Mouse (Mus musculus): ENCODE data around the gene Dhdh. TPM values are rescaled to one million over a fixed set of nuclear protein-coding genes. Genes with fewer than 3 reads are reported as not detected.

The Dhdh gene
- 9.9 and 22.7 TPM in 2 replicates for polyA plus RNA-seq (2015; fragmentation: Nextera tagmentation; extraction: Ambion mirVana)

DNA sequence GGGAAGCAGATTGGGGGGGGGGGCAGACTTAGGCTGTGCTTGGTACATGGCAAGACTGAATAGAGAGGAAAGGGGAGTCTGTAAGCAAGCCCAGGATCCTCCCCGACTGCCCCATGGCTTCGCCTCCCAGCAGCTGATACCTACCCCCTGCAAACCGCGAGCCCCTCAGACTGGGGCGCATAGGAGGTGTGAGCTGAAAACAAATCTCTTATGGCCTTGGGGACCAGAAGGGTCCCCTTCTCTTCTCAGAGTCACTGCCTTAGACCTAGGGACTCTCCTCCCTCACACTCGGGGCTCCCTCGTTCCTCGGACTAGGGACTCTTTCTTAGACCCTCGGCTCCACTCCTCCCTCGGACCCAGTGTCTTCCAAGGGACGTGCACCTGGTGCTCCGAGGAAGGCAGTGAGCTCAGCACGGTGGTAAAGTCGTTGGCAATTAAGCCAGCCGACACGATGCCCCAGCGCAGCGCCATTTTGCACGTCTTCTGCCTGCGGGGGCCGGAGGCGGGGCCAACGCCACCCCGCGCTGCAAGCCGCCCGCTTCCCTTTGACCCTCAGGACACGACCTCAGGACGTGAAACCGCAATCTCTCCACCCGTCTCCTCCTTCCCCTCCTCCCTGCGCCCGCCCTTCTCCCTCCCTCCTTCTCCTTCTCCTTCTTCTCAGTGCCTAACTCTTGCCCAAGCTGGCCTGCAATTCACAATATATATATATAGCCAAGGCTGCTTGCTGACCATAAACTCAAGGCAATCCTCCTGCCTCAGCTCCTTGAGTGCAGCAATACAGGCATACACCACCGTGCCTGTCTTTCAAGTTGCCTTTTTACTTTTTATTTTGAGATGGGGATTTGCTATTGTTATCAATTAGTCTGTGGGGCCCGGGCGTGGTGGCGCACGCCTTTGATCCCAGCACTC, at the start of gene Dhdh:
TSS of gene Dhdh (minus strand) at position 513 of the 912 bp plus-strand sequence.

DNA sequence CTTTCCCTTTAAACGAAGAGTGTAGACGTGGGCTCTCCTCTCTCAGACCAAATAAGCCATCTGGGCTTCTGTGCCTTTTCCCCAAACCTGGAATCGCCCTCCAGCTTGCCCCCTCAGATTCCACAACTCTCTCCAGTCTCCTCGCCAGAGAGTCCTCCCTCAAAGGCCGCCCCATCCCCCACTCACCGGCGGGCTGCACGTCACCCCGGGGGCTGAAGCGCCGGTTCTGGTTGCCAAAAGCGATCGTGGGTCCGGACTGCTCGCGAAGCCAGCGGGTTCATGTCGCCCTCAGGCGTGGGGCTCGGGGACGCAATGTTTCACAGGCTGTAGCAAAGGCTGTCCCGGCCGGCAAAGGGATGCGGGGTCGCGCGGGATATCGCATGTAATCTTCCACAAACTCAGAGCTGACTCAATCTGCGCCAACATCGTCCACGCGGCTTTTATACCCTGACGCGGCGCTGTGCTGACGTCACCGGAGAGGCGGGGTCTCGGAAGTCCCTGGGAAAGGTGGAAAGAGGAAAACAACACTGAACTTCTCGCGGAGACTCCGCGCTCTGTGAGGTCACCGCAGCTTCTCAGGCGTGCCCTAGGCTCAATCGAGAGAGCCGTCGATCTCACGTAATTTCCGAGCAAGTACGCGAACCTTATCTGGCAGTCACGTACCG, 37.3 kb upstream of the Dhdh start, which contains the start of the genes Ppp1r15a and Plekha4:
TSS of gene Ppp1r15a (minus strand) at position 460 of the 665 bp plus-strand sequence.
TSS of gene Plekha4 (plus strand) at position 522 of the 665 bp plus-strand sequence.

DNA sequence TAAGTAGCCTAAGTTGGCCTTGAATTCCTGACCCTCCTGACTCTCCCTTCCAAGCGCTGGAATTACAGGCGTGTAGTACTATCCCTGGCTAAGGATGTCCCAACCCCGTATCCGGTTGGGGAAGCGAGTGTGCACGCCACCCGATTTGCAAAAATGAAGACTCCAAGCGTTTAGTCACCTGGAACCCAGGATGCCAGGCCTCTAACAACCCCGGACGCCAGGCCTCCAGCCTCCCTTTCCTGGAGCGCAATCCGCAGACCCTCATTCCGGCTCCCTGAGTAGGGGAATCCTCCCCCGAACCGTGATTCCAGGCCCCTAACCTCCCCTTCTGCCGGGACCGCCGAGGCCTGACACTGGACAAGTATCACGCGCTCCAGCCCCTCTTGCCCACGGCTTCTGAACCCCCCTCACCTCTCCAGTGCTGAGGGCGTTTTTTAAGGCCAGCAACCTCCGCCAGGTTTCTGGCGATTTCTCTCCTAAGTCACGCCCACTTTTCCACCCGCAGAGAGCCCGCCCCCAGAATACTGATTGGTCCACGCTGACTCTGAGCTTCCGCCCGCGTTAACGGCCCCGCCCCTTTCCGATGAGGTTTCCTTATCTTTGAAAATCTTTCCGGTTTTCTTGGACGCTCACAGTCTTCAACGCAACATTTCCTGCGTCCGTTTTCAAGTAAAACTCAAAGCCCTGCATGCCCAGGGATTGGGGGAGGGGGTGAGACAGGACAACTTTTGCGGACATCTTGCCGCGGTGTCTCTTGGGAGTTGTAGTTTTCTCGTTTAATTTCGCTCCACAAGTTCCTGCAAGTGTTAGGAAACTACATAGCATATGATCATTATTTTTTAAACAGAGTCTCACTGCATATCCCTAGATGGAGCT, 21.5 kb upstream of the Dhdh start, which contains the start of gene Nucb1:
TSS of gene Nucb1 (minus strand) at position 495 of the 876 bp plus-strand sequence.

DNA sequence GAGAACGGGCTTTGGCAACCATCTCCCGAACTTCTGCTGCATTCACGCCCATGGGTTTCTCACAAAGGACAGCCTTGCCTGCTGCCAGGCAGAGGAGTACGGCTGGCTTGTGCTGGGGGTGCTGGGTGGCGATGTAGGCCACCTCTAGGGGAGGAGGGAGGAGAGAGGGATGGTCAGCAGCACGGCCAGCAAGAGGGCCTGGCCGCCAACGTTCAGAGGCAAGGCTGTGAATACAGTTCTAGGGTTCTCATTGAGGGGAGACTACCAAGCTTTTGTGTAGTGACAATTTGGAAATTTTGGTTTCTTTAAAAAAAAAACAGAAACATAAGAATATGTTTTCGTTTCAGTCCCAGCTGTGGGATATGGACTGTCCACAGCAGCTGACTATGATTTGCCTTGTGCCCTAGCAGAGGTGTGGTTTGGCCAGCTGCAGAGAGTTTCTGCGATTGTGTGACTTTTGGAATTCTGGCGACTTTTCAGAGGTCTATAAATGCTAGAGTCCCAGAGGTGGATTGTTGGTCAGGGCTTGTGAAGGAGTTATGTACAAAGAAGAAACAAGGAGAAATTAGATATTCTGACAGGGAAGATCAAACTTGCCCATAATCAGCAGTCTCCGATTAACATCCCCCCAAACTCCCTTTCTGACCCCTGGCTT, 1.7 kb downstream of the Dhdh start, which contains the start of gene Gm45808:
TSS of gene Gm45808 (minus strand) at position 51 of the 655 bp plus-strand sequence.

DNA sequence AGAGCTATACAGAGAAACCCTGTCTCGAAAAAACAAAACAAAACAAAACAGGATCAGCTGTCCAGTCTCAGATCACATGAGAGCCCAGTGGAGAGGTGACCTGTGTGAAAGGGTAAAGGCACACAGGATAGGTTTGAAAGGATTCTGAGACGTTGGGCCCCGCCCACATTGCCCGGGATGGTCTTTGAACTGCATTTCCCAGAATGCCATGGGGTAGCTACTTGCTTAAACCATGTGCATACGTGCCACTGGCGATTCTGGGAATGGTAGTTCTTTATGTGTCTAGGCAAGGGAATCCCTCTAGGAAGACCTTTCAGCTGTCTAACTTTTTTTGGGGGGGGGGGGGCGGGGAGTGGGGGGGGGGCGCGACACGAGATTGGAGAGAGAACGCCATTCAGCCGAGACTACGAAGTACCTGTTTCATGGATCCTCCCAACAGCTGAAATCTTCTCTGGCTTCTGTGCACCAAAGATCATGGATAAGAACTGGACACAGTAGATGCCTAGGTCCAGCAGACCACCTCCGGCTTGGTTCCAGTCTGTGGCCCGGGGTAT, 7.2 kb downstream of the Dhdh start, which contains the start of gene Tulp2:
TSS of gene Tulp2 (plus strand) at position 504 of the 554 bp plus-strand sequence.

DNA sequence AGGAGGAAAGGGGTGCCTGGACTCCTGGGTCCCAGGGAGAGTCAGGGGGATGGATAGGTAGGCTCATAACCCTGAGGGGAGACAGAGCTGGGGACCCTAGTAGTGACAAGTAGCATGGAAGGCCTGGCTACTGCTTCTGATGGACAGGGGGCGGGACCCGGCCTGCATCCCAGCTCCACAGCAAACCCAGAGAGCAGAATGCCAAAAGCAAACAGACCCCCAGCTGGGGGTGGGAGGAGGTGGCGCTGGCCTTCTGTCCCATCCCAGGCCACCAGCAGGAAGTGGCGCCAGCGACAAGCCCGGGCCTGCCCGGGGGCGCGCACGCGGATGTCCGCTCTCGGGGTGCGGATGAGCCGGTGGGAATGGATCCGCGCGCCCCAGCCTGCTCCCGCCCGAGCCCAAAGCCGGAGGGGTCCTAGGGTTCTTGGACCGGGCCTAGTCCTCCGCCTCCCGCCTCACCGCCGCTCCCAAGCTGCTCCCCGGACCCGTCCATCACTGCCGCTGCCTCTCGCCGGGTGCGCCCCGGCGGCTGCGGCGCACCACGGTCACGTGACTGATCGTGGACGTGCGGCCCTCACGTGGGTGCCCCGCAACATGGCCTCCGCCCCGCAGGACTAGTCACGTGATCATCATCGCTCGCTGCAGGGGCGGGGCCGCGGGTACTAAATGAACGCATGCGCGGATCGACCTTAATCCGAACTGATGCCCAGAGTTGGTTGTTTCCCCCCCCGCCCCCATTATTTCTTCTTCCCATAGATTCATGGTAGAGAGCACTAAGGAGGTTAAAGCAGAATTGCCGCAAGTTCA, 22.1 kb downstream of the Dhdh start, which contains the start of gene Bax:
TSS of gene Bax (minus strand) at position 616 of the 807 bp plus-strand sequence.

DNA sequence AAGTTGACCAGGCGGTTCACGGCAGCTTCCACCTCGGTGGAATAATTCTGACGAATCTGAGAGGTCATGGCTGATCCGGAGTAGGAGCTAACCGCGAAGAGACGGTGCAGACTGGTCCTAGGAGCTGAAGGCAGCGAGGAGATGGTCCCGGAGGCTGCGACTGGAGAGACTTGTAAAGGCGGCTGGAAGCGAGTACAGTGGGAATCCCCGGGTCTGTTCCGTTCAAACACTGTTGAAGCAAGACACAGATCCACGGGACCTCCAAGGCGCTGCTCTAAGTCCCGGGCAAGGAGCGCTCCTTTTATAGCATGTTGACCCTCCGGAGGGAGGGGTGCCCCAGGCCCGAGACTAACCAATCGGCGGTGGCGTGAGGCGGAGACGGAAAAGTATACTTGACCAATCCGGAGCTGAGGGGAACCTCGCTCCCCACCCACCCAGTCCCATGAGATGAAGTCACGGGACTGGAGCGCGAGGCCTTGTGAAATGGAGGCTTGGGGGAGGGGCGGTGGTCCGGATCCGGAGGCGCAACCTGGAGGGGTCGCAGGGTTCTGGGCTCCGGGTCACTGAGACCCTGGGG, 29.0 kb downstream of the Dhdh start, which contains the start of gene Ftl1:
TSS of gene Ftl1 (minus strand) at position 321 of the 577 bp plus-strand sequence.

DNA sequence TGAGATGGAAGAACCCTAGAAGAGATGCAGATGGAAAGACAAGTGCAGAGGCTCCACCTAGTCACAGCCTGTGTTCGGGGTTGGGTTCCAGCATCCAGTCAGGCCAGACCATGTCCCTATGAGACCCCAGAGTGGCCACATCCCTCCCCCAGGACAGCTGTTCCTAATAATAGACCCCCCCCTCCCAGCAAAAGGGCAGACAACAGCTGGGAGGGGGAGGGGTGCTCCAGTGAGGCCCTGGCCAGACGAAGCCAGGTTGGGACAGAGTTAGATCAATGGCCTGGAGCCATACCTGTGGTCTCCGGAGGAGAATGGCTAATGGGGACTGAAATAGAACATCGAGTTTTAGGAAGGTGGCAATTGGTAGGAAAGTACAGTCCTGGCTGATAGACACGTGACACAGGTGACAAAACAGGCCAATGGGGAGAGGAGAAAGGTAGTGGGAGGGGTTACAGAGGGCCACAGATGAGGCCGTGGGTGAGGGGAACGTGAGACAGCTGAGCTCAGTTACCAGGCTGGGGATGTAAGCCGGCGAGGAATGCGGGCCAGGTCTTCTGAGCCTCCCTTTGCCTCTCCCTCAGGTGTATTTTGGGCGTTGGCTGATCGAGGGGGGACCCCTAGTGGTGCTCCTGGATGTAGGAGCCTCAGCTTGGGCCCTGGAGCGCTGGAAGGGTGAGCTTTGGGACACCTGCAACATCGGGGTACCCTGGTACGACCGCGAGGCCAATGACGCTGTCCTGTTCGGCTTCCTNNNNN, 50.9 kb downstream of the Dhdh start, which contains the start of gene Ruvbl2:
TSS of gene Ruvbl2 (minus strand) at position 576 of the 756 bp plus-strand sequence.

DNA sequence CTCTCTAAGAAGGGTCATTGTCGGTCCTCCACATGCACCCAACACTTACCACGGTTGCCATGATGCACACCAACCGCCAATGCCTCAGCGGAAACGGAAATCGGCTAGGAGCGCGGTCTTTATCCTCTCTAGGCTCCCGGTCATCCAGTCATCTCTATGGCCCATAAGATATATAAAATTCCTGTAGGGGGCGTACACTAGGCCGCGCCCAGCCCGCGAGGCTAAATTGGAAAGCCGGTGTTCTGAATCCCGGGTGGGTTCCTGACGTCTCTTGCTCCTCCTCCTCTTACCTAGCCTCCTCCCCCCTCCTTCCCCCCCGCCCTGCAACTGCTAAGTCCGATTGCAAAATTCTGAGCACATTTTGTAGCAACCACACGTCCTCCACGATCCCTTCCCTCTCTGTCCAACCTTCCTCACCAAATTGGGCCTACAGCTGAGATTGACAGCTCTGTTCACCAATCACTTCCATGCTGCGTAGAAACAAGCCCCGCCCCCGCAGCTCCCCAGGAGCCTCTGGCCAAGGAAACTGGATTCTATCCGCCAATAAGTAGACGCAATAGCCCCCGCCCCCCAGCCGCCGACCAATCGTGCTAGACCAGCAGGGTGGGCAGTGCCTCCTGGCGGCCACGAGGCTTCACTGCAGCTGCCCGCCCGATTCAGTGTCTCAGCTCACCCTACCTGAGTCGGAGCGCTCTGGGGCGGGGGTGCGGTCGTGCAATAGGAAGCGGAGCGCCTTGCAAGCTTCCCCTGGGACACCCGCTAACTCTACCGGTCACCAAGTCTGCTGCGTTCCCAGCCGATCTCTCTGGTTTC, 54.2 kb downstream of the Dhdh start, which contains the start of gene Gys1:
TSS of gene Gys1 (plus strand) at position 642 of the 813 bp plus-strand sequence.

Small RNA genes lying within 50 kb of the gene (microRNA-seq; reads per million reads assigned to microRNA genes)
- not detected for gene Gm22133 (ENCODE audit: borderline replicate concordance, insufficient number of aligned reads)

Other genes starting within 250 kb of the Dhdh start
- gene Cd37, start 249.7 kb downstream of the Dhdh start, polyA plus RNA-seq (2015; fragmentation: Nextera tagmentation; extraction: Ambion mirVana) = 3.9 and 5.3 TPM in 2 replicates
- gene Slc6a16, start 247.7 kb downstream of the Dhdh start, polyA plus RNA-seq (2015; fragmentation: Nextera tagmentation; extraction: Ambion mirVana) = 0.08 TPM in 1 of 2 replicates, not detected in the other
- not detected in 2 replicates for gene Slc6a21, start 211.3 kb downstream of the Dhdh start, polyA plus RNA-seq (2015; fragmentation: Nextera tagmentation; extraction: Ambion mirVana)
- 12.4 and 14.0 TPM in 2 replicates for gene Trpm4, start 155.0 kb downstream of the Dhdh start, polyA plus RNA-seq (2015; fragmentation: Nextera tagmentation; extraction: Ambion mirVana)
- 0.54 and 1.4 TPM in 2 replicates for gene Hrc, start 153.5 kb downstream of the Dhdh start, polyA plus RNA-seq (2015; fragmentation: Nextera tagmentation; extraction: Ambion mirVana)
- 2.6 and 3.3 TPM in 2 replicates for gene Ppfia3, start 121.8 kb downstream of the Dhdh start, polyA plus RNA-seq (2015; fragmentation: Nextera tagmentation; extraction: Ambion mirVana)
- 3.1 and 3.2 TPM in 2 replicates for gene Lin7b, start 118.2 kb downstream of the Dhdh start, polyA plus RNA-seq (2015; fragmentation: Nextera tagmentation; extraction: Ambion mirVana)
- gene Snrnp70, start 93.1 kb downstream of the Dhdh start, polyA plus RNA-seq (2015; fragmentation: Nextera tagmentation; extraction: Ambion mirVana) = 67.6 and 113 TPM in 2 replicates
- gene Kcna7, start 83.2 kb downstream of the Dhdh start, polyA plus RNA-seq (2015; fragmentation: Nextera tagmentation; extraction: Ambion mirVana) = 0.06 and 0.09 TPM in 2 replicates
- 0.44 and 0.46 TPM in 2 replicates for gene Ntf5, start 75.1 kb downstream of the Dhdh start, polyA plus RNA-seq (2015; fragmentation: Nextera tagmentation; extraction: Ambion mirVana)
- gene Lhb, start 68.0 kb downstream of the Dhdh start, polyA plus RNA-seq (2015; fragmentation: Nextera tagmentation; extraction: Ambion mirVana) = not detected in 2 replicates
- 7.8 and 11.6 TPM in 2 replicates for gene Gys1, start 54.0 kb downstream of the Dhdh start, polyA plus RNA-seq (2015; fragmentation: Nextera tagmentation; extraction: Ambion mirVana)
- gene Ruvbl2, start 50.7 kb downstream of the Dhdh start, polyA plus RNA-seq (2015; fragmentation: Nextera tagmentation; extraction: Ambion mirVana) = 45.5 and 60.2 TPM in 2 replicates
- gene Ftl1, start 28.9 kb downstream of the Dhdh start, polyA plus RNA-seq (2015; fragmentation: Nextera tagmentation; extraction: Ambion mirVana) = 4,437 and 5,089 TPM in 2 replicates
- 172 and 189 TPM in 2 replicates for gene Bax, start 21.9 kb downstream of the Dhdh start, polyA plus RNA-seq (2015; fragmentation: Nextera tagmentation; extraction: Ambion mirVana)
- 0.33 and 0.91 TPM in 2 replicates for gene Tulp2, start 6.9 kb downstream of the Dhdh start, polyA plus RNA-seq (2015; fragmentation: Nextera tagmentation; extraction: Ambion mirVana)
- gene Gm45808, start 2.0 kb downstream of the Dhdh start, polyA plus RNA-seq (2015; fragmentation: Nextera tagmentation; extraction: Ambion mirVana) = 0.35 and 0.77 TPM in 2 replicates
- gene Nucb1, start 21.6 kb upstream of the Dhdh start, polyA plus RNA-seq (2015; fragmentation: Nextera tagmentation; extraction: Ambion mirVana) = 163 and 205 TPM in 2 replicates
- 25.5 and 32.7 TPM in 2 replicates for gene Ppp1r15a, start 37.5 kb upstream of the Dhdh start, polyA plus RNA-seq (2015; fragmentation: Nextera tagmentation; extraction: Ambion mirVana)
- 8.4 and 12.0 TPM in 2 replicates for gene Plekha4, start 37.5 kb upstream of the Dhdh start, polyA plus RNA-seq (2015; fragmentation: Nextera tagmentation; extraction: Ambion mirVana)
- 1.1 and 3.2 TPM in 2 replicates for gene Hsd17b14, start 66.1 kb upstream of the Dhdh start, polyA plus RNA-seq (2015; fragmentation: Nextera tagmentation; extraction: Ambion mirVana)
- gene Bcat2, start 81.3 kb upstream of the Dhdh start, polyA plus RNA-seq (2015; fragmentation: Nextera tagmentation; extraction: Ambion mirVana) = 58.9 and 92.5 TPM in 2 replicates
- gene Fgf21, start 126.7 kb upstream of the Dhdh start, polyA plus RNA-seq (2015; fragmentation: Nextera tagmentation; extraction: Ambion mirVana) = 0.57 and 1.8 TPM in 2 replicates
- gene Fut1, start 128.5 kb upstream of the Dhdh start, polyA plus RNA-seq (2015; fragmentation: Nextera tagmentation; extraction: Ambion mirVana) = 0.17 TPM in 1 of 2 replicates, not detected in the other
- gene Izumo1, start 133.0 kb upstream of the Dhdh start, polyA plus RNA-seq (2015; fragmentation: Nextera tagmentation; extraction: Ambion mirVana) = 0.21 and 0.27 TPM in 2 replicates
- 7.4 and 12.5 TPM in 2 replicates for gene Rasip1, start 138.7 kb upstream of the Dhdh start, polyA plus RNA-seq (2015; fragmentation: Nextera tagmentation; extraction: Ambion mirVana)
- gene Mamstr, start 151.2 kb upstream of the Dhdh start, polyA plus RNA-seq (2015; fragmentation: Nextera tagmentation; extraction: Ambion mirVana) = 5.8 and 7.0 TPM in 2 replicates
- 0.12 and 0.36 TPM in 2 replicates for gene Fut2, start 177.6 kb upstream of the Dhdh start, polyA plus RNA-seq (2015; fragmentation: Nextera tagmentation; extraction: Ambion mirVana)
- gene Ntn5, start 195.2 kb upstream of the Dhdh start, polyA plus RNA-seq (2015; fragmentation: Nextera tagmentation; extraction: Ambion mirVana) = 0.25 TPM in 1 of 2 replicates, not detected in the other
- 0.14 and 0.33 TPM in 2 replicates for gene Sec1, start 205.6 kb upstream of the Dhdh start, polyA plus RNA-seq (2015; fragmentation: Nextera tagmentation; extraction: Ambion mirVana)
- gene Car11, start 211.0 kb upstream of the Dhdh start, polyA plus RNA-seq (2015; fragmentation: Nextera tagmentation; extraction: Ambion mirVana) = 8.4 and 17.6 TPM in 2 replicates
- gene Dbp, start 216.3 kb upstream of the Dhdh start, polyA plus RNA-seq (2015; fragmentation: Nextera tagmentation; extraction: Ambion mirVana) = 40.4 and 69.7 TPM in 2 replicates
- 795 and 838 TPM in 2 replicates for gene Rpl18, start 226.7 kb upstream of the Dhdh start, polyA plus RNA-seq (2015; fragmentation: Nextera tagmentation; extraction: Ambion mirVana)
- gene Sphk2, start 229.2 kb upstream of the Dhdh start, polyA plus RNA-seq (2015; fragmentation: Nextera tagmentation; extraction: Ambion mirVana) = 13.2 and 16.9 TPM in 2 replicates
- 0.14 and 0.47 TPM in 2 replicates for gene Fam83e, start 232.4 kb upstream of the Dhdh start, polyA plus RNA-seq (2015; fragmentation: Nextera tagmentation; extraction: Ambion mirVana)
- gene Spaca4, start 237.0 kb upstream of the Dhdh start, polyA plus RNA-seq (2015; fragmentation: Nextera tagmentation; extraction: Ambion mirVana) = not detected in 2 replicates

Data from adrenal gland, postnatal 0 days (tissue).